Mouse (Mus musculus): ENCODE measurements around the gene Robo4. TPM values are rescaled to one million over a fixed set of nuclear protein-coding genes. Genes with fewer than 3 reads are reported as not detected.

The Robo4 gene
- polyA plus RNA-seq, 1 experiment from 2014 or later, result 8.5 TPM

Other genes starting within 250 kb of the Robo4 start
- 5.8 and 6.7 TPM in 2 replicates for gene Tmem218, start 193.7 kb upstream of the Robo4 start, polyA plus RNA-seq (2014; fragmentation: Nextera tagmentation; extraction: Ambion mirVana)
- gene Slc37a2, start 146.2 kb upstream of the Robo4 start, polyA plus RNA-seq (2014; fragmentation: Nextera tagmentation; extraction: Ambion mirVana), result 1.7 and 2.0 TPM in 2 replicates
- 6.4 and 6.6 TPM in 2 replicates for gene Ccdc15, start 53.5 kb upstream of the Robo4 start, polyA plus RNA-seq (2014; fragmentation: Nextera tagmentation; extraction: Ambion mirVana)
- not detected in 2 replicates for gene Hepacam, start 34.5 kb upstream of the Robo4 start, polyA plus RNA-seq (2014; fragmentation: Nextera tagmentation; extraction: Ambion mirVana)
- gene Robo3, start 31.3 kb downstream of the Robo4 start, polyA plus RNA-seq (2014; fragmentation: Nextera tagmentation; extraction: Ambion mirVana), result 0.18 and 0.32 TPM in 2 replicates
- gene Msantd2, start 87.4 kb downstream of the Robo4 start, polyA plus RNA-seq (2014; fragmentation: Nextera tagmentation; extraction: Ambion mirVana), result 13.2 and 17.7 TPM in 2 replicates
- gene Esam, start 126.2 kb downstream of the Robo4 start, polyA plus RNA-seq (2014; fragmentation: Nextera tagmentation; extraction: Ambion mirVana), result 34.9 and 36.6 TPM in 2 replicates
- gene Vsig2, start 137.4 kb downstream of the Robo4 start, polyA plus RNA-seq (2014; fragmentation: Nextera tagmentation; extraction: Ambion mirVana), result 0.66 and 1.5 TPM in 2 replicates
- 20.8 and 23.6 TPM in 2 replicates for gene Nrgn, start 151.0 kb downstream of the Robo4 start, polyA plus RNA-seq (2014; fragmentation: Nextera tagmentation; extraction: Ambion mirVana)
- 8.0 and 8.6 TPM in 2 replicates for gene Siae, start 153.8 kb downstream of the Robo4 start, polyA plus RNA-seq (2014; fragmentation: Nextera tagmentation; extraction: Ambion mirVana)
- gene Spa17, start 211.8 kb downstream of the Robo4 start, polyA plus RNA-seq (2014; fragmentation: Nextera tagmentation; extraction: Ambion mirVana), result 3.9 and 4.9 TPM in 2 replicates